Mouse (Mus musculus) CD4-positive helper T cell, adult 2 months (primary cell): ENCODE data around the gene 5730596B20Rik.

Source experiments
- DNase-seq: peaks from one replicate; pipeline ENCODE4 v3.0.0-alpha.2; 2012; ENCODE audit warnings: low read depth, missing footprints, low spot score

Gene 5730596B20Rik

GRCm38 (mm10) chr6:52175864-52176263, 1.4 kb upstream of the 5730596B20Rik start:
- DNase-seq, result no peak

- DNase-seq, result no peak
These were observed 907 bp upstream of the 5730596B20Rik start for GRCm38 (mm10) chr6:52176391-52176790.

- no peak for DNase-seq
These were observed 508 bp downstream of the 5730596B20Rik start for GRCm38 (mm10) chr6:52177806-52178205.

GRCm38 (mm10) chr6:52178918-52179665, 1.8 kb downstream of the 5730596B20Rik start:
- no peak for DNase-seq

GRCm38 (mm10) chr6:52179690-52180089, 2.4 kb downstream of the 5730596B20Rik start:
- DNase-seq, result no peak

- DNase-seq, result no peak
These were observed 3.0 kb downstream of the 5730596B20Rik start for GRCm38 (mm10) chr6:52180213-52180710.

- DNase-seq, result no peak
These were observed 3.4 kb downstream of the 5730596B20Rik start for GRCm38 (mm10) chr6:52180726-52181125.

- DNase-seq, result no peak
These were observed 4.7 kb downstream of the 5730596B20Rik start for GRCm38 (mm10) chr6:52182030-52182429.

- DNase-seq, result no peak
These were observed 5.5 kb downstream of the 5730596B20Rik start for GRCm38 (mm10) chr6:52182793-52183192.

- no peak for DNase-seq
These were observed 6.2 kb downstream of the 5730596B20Rik start for GRCm38 (mm10) chr6:52183311-52184080.

GRCm38 (mm10) chr6:52184668-52185067, 7.4 kb downstream of the 5730596B20Rik start:
- no peak for DNase-seq

- no peak for DNase-seq
These were observed 7.9 kb downstream of the 5730596B20Rik start for GRCm38 (mm10) chr6:52185222-52185621.

- no peak for DNase-seq
These were observed 8.5 kb downstream of the 5730596B20Rik start for GRCm38 (mm10) chr6:52185834-52186233.

- no peak for DNase-seq
These were observed 9.2 kb downstream of the 5730596B20Rik start for GRCm38 (mm10) chr6:52186500-52186899.

- DNase-seq, result no peak
These were observed 11.9 kb downstream of the 5730596B20Rik start for GRCm38 (mm10) chr6:52189172-52189591.

GRCm38 (mm10) chr6:52189909-52190308, 12.6 kb downstream of the 5730596B20Rik start:
- no peak for DNase-seq

- no peak for DNase-seq
These were observed 13.1 kb downstream of the 5730596B20Rik start for GRCm38 (mm10) chr6:52190410-52190809.

GRCm38 (mm10) chr6:52190906-52191810, 13.9 kb downstream of the 5730596B20Rik start, which contains the start of gene Hoxa4:
TSS of gene Hoxa4 (minus strand) at chr6:52191753.
- peak; percentile 19 for DNase-seq

GRCm38 (mm10) chr6:52191860-52192550, 14.7 kb downstream of the 5730596B20Rik start:
- DNase-seq, result peak; percentile 87

GRCm38 (mm10) chr6:52194690-52195089, 17.4 kb downstream of the 5730596B20Rik start:
- no peak for DNase-seq

- DNase-seq, result no peak
These were observed 19.5 kb downstream of the 5730596B20Rik start for GRCm38 (mm10) chr6:52196811-52197210.
